Mouse (Mus musculus) left cerebral cortex, adult 2 months (tissue): ENCODE measurements at regions not wholly inside any gene's neighbourhood (a gene's known extent, or its start where the extent isn't known, plus 50 kb on each side); places are given as distances from the start of the nearest gene placed in this dataset.
A peak's percentile ranks its signal among the peaks of the same experiment; 100 is the strongest.

Experiments
- DNase-seq, 2 experiments: peaks; one replicate each; pipeline ENCODE4 v3.0.0; 2021 to 2022; ENCODE audit warnings: low spot score in 2 of 2, mixed read lengths in 1 of 2; ENCODE audit errors: extremely low spot score in 1 of 2
- H3K27ac ChIP-seq: fragments of 200-600 bp; 2 replicates; pipeline ENCODE4 v1.8.1; 2022
- H3K4me3 ChIP-seq: fragments of 200-600 bp; 2 replicates; pipeline ENCODE4 v1.8.1; 2022
- CTCF ChIP-seq: fragments of 200-600 bp; IDR thresholded peaks from 2 replicates; pipeline ENCODE4 v1.8.1; 2022; ENCODE audit warnings: antibody characterized with exemption, mild to moderate bottlenecking, moderate library complexity
- intact Hi-C: fragments of 180-260 bp; cut with DNase I; formaldehyde crosslinking; loops from one replicate; pipeline ENCODE4 v1.15.1; 2025

GRCm38 (mm10) chr2:178572301-178572700 is 142.0 kb downstream of the Cdh26 start:
- Histone ChIP-seq H3K27ac (no peak overlapping the region), H3K4me3 (no peak overlapping the region)
- intact Hi-C loops = loop anchor here (5.0 kb wide), 1 partner anchor 180 kb away; no protein-coding TSS in a partner anchor
- no peak for TF ChIP-seq CTCF
- DNase-seq = no peak

- peak; percentile 67 to 77 for DNase-seq
- H3K4me3 ChIP-seq = no peak overlapping the region
- peak; percentile 72 for TF ChIP-seq CTCF
- H3K27ac ChIP-seq = no peak overlapping the region
- intact Hi-C loops = loop anchor here (2.0 to 5.0 kb wide), 4 partner anchors 54 to 1298 kb away; no protein-coding TSS in a partner anchor
These were observed 144.5 kb downstream of the Cdh26 start for GRCm38 (mm10) chr2:178574859-178575258.

- H3K4me3 ChIP-seq = no peak overlapping the region
- TF ChIP-seq CTCF = no peak
- no peak overlapping the region for H3K27ac ChIP-seq
- intact Hi-C loops = loop anchor here (2.0 kb wide), 3 partner anchors 53 to 1297 kb away; no protein-coding TSS in a partner anchor
- DNase-seq = no peak
These were observed 145.1 kb downstream of the Cdh26 start for GRCm38 (mm10) chr2:178575403-178575802.

- no peak overlapping the region for H3K27ac ChIP-seq
- intact Hi-C loops = no loop called here
- TF ChIP-seq CTCF = no peak
- no peak for DNase-seq
- no peak overlapping the region for H3K4me3 ChIP-seq
These were observed 145.7 kb downstream of the Cdh26 start for GRCm38 (mm10) chr2:178576067-178576466.

GRCm38 (mm10) chr2:178579571-178579970 is 149.2 kb downstream of the Cdh26 start:
- DNase-seq = no peak
- Histone ChIP-seq H3K4me3 (no peak overlapping the region), H3K27ac (no peak overlapping the region)
- intact Hi-C loops = no loop called here
- TF ChIP-seq CTCF = no peak

GRCm38 (mm10) chr2:178581306-178581705 is 151.0 kb downstream of the Cdh26 start:
- TF ChIP-seq CTCF = no peak
- H3K27ac ChIP-seq = no peak overlapping the region
- intact Hi-C loops = no loop called here
- no peak for DNase-seq
- H3K4me3 ChIP-seq = no peak overlapping the region

- Histone ChIP-seq H3K4me3 (no peak overlapping the region), H3K27ac (no peak overlapping the region)
- DNase-seq = no peak
- no peak for TF ChIP-seq CTCF
- intact Hi-C loops = no loop called here
These were observed 154.7 kb downstream of the Cdh26 start for GRCm38 (mm10) chr2:178584970-178585566.

GRCm38 (mm10) chr2:178587134-178587636 is 156.9 kb downstream of the Cdh26 start:
- Histone ChIP-seq H3K27ac (no peak overlapping the region), H3K4me3 (no peak overlapping the region)
- TF ChIP-seq CTCF = no peak
- intact Hi-C loops = no loop called here
- DNase-seq = no peak

- DNase-seq = no peak
- no peak overlapping the region for H3K4me3 ChIP-seq
- TF ChIP-seq CTCF = no peak
- no peak overlapping the region for H3K27ac ChIP-seq
- intact Hi-C loops = no loop called here
These were observed 163.4 kb downstream of the Cdh26 start for GRCm38 (mm10) chr2:178593743-178594142.

GRCm38 (mm10) chr2:178594177-178594576 is 163.8 kb downstream of the Cdh26 start:
- Histone ChIP-seq H3K27ac (no peak overlapping the region), H3K4me3 (no peak overlapping the region)
- no peak for DNase-seq
- TF ChIP-seq CTCF = no peak
- intact Hi-C loops = no loop called here

- no peak for TF ChIP-seq CTCF
- Histone ChIP-seq H3K27ac (no peak overlapping the region), H3K4me3 (no peak overlapping the region)
- no peak for DNase-seq
- intact Hi-C loops = no loop called here
These were observed 166.2 kb downstream of the Cdh26 start for GRCm38 (mm10) chr2:178596312-178597083.

GRCm38 (mm10) chr2:178597084-178597470 is 166.7 kb downstream of the Cdh26 start:
- no peak for TF ChIP-seq CTCF
- Histone ChIP-seq H3K4me3 (no peak overlapping the region), H3K27ac (no peak overlapping the region)
- DNase-seq = no peak
- intact Hi-C loops = no loop called here
